Mouse (Mus musculus): Measurements from ENCODE around the gene Arid3a.

DNA sequence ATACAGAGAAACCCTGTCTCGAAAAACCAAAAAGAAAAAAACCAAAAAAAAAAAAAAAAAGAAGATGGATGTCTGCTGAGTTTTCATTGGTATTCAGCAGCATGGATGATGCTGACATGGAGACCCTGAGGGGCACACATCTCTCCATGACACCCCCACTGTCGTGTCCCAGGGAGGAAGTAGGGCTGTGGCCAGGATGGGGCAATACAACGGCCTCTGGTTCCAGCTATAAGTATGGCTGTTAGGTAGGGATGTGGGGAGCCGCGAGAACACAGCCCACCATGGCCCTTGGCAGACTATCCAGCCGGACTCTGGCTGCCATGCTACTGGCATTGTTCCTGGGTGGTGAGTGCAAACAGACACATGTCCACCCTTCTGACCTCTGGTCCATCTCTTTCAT is 40.8 kb upstream of the Arid3a start, which contains the start of gene Elane:
- TF ChIP-seq POLR2A (IDR thresholded peaks at IDR 0.05; ENCODE audit: insufficient read length, low read depth) (no peak), MYOG (IDR thresholded peaks at IDR 0.05; ENCODE audit: control insufficient read depth in 1 of 3, insufficient read depth in 1 of 3, insufficient read length in 2 of 3, low read depth in 2 of 3) (no peak), POLR2AphosphoS2 (IDR thresholded peaks at IDR 0.05; ENCODE audit: insufficient read length, low read depth) (no peak), MYOD1 (IDR thresholded peaks at IDR 0.05; ENCODE audit: control insufficient read depth in 1 of 3, insufficient read length in 2 of 3, low read depth in 2 of 3) (no peak), MAX (IDR thresholded peaks at IDR 0.05; ENCODE audit: low read depth) (no peak)
